Mouse (Mus musculus): ENCODE results near the gene Ostc.

The Ostc gene

DNA sequence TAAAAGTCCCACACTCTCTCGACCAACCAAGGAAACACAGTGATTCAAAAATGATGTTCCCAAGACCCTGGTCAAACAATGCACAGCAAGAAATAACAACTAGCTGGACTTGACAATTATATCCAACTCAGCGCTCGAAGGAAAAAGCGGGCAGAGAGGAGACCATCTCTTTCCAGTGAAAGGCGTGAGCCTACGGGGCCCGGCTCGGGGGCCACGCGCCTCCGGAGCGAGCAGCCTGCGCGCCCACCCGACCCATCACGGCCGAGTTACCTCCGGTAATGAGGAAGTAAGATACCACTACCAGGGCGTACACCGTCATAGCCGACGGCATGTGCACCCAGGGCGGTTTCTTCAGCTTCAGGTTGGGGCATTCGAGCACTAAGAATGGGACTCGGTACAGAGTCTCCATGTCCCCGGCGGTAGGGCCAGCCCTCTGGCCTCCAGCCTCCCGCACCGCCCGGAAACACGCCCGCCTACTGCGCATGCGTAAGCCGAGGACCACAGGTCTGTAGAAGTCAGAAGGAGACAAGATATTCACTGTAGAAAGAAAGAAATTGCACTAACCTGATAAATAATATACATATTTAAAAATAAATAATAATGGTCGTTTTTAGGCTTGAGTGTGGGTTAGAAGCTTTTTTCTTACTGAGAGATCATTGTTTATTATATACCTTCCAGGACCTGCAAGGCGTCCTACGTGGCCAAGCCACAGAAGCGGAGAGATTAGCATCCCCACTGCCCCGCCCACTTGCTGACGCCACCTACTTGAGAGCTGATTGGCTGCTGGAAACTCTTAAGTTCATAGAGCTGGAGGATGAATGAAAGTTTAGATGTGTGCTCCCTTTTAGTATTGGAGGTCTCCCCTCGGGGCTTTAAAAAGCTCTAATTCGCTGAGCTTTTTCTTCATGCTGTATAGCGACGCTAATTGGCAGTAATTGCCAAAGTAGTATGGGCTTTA lies at the start of gene Ostc:
Gene Ostc (minus strand): TSS at position 478 of the 958 bp plus-strand sequence.
- DNase-seq, result peak; percentile 95

DNA sequence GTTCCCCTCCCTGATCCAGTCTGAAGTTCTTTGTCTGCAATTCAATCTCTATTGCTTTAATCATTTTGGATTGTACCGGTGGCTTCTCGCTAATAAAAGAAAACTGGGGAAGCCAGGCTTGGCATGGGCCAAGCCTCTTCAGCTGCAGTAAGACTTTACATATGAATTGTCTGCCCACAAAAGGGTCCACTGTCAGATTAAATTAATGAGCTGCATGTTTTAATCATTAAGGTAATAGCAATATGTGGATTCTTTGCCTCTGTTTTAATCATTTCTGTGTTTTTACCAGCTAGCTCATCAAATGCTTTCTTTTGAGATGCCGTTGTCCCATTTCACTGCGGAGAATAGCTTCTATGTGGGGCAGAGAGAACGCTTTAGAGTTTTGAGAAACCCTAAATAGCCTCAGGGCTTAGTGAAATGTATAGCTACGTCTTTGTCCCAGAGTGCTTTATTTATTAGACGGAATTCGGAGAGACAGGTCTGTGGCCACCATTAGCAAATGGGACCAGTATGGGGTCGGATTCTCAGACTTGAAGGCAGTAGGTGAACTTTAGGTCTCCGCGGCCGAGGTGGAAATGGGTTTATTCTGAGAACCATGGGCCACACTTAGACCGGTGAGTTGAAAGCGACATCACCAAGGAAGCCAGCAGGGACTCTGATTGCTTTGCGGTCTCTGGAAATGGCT lies 49.1 kb upstream of the Ostc start:
- DNase-seq, result no peak

DNA sequence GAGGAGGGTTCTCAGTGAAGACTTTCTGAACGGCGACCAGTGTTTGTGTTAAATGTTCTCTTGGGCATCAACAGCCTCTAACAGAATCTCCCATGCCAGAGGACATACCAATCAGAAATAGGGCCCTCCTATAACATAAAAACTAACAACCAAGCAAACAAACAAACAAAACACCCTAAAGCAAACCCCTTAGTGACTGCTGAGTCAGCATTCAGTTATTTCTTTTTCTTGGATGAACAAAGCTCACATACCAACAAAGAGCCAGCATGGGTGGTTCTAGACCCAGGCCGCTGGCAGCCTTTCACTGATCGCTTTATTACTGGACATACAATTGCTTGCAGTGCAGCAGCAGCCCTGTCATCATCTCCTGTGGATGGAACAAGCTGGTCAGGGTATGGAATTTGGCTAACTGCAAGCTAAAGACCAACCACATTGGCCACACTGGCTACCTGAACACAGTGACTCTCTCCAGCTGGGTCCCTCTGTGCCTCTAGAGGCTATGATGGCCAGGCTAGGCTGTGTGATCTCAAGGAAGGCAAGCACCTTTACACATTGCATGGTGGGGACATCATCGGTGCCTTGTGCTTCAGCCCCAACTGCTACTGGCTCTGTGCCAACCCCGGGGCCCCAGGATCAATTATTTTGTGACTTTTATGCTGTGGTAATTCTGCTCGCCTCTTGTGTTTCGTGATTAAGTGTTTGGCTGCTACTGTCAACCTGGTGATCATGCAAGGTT lies 48.0 kb upstream of the Ostc start:
- no peak for DNase-seq

DNA sequence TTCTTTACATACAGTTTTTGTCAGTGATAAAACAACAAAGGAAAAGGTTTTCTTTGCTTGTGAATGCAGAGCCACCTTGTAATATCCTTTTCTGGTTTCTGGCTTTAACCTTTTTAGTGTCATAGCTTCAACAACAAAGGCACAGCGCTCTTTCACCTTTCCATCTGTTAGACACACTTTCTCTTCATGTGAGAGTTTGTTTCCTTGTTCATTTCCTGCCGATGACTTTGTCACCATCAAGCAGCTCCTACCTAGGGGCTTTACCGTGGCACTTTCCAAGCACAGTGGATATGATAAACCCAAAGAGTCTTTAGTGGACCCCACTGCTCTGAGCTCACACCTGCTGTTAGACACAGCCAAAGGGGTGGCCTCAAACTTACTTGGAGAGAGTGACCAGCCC lies 40.0 kb upstream of the Ostc start:
- DNase-seq, result no peak

DNA sequence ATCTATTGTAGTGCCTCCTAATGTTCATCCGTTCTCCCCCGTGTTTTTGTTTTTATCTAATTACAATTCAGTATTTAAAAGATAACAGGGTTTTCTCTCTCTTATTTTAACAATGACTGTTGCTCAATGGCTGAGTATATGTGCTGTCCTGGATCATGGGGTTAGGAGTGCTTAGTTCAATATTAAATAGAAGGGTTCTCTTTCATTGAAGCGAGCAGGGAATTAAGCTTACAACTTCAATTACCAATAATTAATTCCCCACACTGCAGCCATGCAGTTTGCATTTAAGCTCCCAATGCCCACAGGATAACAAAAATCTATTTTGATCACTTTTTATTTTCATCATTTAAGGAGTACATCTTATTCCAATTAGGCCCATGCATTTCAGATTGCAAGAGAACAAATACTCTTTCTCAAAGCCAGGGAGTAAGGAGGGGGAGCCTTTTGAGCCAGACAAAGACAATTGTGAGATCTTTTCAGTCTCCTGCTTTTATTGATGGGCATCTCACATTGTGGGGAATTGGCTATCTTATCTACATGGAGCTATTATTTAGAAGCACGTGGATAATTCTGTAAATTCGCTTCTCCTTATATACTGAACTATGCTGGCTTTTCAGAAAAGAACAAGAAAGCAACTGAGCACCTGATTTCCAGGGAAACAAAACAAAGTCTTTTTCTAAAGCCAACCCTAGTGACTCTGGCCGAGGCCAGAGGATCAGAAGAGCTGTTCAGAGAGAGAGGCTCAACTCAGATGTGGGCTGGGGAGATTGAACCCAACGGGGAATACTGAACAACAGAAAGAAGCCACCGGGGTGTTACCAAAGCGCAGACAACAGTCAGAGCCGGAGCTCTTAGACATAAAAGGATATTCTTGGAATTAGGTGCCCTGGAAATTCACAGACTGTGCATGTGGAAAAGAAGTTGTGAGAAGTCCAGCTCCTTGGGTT lies 37.7 kb upstream of the Ostc start:
- DNase-seq, result no peak

DNA sequence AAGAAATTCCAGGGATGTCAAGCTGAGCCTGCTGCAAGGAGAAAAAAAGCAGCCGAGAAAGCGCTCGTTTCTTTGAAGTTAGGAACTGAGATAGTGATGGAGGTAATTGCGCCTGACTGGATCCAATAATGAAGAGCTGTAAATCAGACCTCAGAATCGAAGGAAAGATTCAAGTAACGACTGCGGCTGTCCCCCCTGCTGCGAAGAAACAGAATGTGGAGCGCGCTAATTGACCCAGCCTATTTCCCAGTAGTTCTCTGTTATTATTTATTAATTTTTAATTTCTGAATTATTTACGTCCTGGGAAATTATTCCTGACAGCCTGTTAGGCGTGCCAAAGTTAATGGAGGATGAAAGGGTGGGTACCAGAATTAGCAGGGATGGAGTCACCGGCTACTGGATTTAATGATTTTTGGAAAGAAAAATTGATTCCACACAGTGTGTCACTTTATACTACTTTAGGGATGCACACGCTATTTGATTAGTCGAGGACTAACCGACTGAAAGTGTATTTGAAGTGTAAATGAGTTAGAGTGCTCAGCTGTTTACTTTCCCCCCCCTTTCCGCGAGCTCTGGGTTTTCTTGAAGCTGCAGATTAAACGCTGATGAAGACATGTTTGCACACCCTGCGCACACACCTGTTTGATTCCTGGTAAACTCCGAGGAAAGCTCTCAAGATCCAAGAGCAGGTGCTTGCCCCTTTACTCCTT lies 28.6 kb upstream of the Ostc start:
- DNase-seq, result no peak

DNA sequence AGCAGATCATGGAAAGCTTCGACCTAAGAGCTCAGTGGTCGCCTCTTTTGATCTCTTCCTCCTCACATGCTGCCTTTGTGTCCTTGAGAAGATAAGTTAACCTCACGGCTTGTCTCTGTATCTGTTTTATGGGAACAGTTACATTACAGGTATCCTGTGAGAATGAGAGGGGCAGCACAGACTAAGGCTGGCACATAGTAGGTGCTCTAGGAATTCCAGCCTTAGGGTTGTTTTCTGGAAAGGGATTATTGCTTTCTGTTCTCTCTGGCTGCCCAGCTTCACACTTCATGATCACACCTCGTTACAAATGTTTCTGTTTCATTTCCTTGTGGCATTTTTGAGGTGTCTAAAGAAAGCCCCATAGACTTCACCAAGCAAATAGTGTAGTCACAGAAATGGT lies 27.5 kb upstream of the Ostc start:
- no peak for DNase-seq

DNA sequence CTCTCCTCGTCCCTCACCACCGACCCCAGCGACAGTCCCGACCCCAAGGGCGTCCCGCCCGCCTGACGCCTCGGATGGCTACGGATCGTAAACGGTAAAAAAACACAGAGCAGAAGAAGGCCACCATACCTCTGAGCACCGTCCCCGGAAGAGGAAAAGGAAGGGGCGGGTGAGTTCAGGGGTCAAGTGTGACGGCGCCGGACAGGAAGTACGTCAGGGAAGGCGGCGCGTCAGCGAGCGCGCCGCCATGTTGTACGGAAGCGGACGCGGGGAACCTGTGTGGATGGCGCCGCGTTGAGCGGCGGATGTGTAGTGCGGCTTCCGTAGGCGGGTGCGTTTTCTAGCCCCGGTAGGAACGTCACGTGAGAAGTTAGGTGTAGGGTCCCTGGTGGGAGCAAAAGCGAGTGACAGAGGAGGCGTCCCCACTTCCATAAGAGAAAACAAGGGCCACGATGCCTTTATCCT lies 21.0 kb upstream of the Ostc start, which contains the start of gene Rpl34:
Gene Rpl34 (minus strand): TSS at position 210 of the 465 bp plus-strand sequence.
- peak; percentile 94 for DNase-seq

DNA sequence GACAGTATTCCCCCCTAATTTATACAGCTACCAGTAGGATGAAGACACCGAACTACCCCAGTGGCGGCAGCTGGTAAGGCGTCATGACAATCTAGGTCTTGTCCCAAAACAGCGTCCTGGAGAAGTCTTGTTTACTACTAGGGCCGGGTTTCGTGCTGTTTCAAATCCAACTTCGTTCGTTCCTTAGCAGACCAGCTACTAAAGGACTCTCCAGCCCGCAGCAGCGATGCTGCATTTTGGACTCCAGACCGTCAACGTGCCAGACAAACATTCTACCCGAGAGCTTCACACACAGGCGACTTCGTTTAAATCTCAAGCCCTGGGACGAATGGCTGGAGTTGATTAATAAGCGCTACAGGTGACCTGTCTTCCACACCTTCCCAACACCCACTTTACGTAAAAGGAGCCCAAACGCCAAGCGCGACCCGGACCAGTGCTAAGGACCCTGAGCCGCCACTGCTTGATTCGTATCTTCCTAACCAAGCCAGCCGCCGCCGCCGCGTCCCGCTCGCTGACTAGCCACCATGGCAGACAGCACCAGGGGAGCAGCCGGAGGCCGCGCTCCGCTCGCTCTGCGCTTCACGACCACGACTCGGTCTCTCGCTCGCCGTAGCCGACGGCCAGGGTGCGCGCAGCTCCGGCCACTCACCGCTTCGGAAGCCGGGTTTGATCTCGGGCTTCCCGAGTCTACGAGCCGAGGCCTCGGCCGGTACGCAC lies 20.4 kb upstream of the Ostc start:
- DNase-seq, result peak; percentile 51

DNA sequence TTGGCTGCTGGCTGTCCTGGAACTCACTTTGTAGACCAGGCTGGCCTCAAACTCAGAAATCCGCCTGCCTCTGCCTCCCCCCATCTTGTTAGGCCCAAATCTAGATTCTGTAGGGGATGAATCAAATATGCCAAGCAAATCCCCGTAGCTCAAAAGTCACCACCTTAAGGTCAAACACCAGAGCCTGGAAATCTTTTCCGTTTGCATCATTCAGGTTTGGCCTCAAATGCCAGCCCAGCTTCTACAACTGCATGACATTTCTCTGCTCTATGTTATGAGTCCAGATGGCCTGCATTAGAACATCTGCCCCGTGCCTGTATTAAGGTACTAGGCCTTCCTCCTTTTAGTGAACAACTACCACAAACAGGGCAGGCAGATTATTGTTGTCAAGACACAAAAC lies 18.4 kb upstream of the Ostc start:
- DNase-seq, result no peak

DNA sequence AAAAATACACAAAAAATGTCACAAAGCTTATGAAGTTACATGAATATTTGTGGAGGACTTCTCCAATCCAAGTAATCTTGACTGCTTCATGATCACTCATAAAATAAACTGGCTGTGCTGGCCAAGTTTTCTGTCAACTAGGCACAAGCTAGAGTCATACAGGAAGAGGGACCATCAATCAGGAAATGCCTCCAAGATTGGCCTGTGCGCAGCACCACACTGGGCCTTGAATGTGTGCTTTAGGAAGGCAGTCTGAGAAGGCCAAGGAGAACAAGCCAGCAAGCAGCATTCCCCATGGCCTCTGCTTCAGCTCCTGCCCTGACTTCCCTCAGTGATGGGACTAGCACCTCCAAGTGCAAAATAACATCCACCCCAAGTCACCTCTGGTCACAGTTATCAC lies 17.8 kb upstream of the Ostc start:
- DNase-seq, result no peak

DNA sequence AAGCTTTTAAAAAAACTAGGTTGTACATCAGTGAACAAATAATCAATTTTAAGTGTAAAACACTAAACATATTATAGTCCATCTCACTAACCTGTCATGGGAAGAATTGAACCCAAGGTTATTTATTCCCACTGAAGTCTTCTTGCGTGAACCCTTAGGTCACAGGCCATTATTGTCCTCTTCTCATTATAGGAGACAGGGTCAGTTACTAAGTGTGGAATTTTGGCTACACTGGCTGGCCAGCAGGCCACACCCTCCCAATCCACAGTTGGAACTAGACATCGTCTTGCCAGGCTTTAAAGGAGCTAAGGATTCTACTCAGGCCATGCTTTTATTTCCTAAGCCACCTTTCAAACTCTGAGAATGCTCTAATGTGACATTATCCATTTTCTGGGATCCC lies 16.5 kb upstream of the Ostc start:
- DNase-seq, result no peak

DNA sequence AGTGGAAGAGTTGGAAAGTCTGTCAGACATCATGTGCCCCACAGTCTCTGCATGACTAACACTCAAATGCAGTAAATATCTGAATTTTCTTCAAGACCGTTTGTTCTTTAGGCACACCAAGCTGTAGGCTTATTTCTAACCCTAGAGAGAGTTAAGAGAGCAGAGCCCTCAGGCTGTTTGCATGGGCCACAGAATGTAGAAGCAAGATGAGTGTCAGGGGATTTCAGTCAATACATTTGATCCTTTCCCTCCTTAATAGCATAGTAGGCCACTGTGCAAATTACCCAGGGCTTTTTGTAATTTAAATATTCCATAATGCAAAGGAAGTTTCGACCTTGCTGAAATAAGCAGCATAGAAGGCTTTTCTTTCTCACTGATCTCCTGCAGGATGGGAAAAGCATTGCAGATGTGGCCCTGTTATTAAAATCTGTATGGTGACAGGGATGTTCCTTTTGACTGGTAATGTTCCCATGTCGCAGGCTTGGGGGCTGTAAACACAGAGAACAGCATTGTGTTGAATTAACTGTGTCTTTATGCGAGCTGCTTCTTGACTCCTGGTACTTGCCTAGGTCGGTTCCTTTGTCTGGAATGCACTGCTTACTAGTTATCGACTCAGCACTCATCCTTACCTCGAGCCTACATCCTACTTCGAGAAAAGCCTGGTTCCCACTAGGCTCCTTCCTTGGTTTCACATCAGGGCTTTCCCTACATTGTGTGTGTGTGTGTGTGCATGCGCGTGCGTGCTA lies 13.7 kb upstream of the Ostc start:
- no peak for DNase-seq

DNA sequence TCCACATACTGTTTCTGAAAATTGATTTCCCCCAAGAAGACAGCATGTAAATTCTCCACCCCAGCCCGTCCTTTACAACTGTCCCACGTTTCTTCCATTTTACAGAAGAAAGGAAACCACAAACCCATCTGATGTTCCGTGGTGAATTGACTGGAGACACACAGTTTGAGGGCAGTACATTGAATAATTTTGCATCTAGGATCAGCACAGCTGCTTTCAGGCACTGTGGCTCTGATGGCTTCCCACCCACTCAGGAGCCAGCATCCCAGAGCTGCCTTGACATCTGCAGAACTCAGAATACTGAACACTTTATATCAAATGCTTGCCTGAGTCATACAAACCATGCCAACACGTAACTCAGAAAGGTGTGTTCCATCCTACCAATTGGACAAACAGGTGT lies 11.0 kb upstream of the Ostc start:
- no peak for DNase-seq

DNA sequence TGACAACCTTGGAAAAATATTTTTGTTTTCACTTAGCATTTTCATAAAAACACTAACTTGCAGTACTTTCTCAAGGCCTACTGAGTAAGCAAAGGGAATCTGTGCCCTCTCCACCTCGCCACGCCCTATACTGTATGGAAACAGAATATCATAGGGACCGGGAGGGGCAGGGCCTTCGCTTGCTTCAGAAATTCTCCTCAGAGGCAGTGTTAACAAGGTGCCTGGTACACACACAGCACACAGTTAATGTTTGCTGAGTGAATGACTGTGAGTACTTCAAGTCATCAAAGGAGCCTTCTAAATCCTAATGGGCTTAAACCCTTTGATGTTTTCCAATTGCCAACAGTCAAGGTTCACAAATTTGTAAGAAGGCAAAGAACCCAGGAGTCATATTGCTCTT lies 9.6 kb upstream of the Ostc start:
- no peak for DNase-seq

DNA sequence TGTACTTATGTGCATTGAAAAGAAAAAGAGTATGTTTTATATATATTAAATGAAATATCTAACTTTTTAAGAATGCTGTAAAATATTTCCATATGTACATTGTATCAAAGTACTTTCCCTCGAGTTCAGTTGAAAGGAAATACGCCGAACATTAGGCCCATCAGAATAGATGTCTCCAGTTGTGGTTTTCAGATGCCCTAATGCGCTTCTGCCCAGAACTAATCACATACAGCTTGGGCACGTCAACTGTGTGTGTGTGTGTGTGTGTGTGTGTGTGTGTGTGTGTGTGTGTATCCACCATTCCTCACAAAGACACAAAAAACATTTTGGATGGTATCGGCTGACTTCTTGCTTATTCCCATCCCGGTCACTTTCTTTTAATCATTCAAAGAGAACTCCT lies 7.3 kb upstream of the Ostc start:
- no peak for DNase-seq

DNA sequence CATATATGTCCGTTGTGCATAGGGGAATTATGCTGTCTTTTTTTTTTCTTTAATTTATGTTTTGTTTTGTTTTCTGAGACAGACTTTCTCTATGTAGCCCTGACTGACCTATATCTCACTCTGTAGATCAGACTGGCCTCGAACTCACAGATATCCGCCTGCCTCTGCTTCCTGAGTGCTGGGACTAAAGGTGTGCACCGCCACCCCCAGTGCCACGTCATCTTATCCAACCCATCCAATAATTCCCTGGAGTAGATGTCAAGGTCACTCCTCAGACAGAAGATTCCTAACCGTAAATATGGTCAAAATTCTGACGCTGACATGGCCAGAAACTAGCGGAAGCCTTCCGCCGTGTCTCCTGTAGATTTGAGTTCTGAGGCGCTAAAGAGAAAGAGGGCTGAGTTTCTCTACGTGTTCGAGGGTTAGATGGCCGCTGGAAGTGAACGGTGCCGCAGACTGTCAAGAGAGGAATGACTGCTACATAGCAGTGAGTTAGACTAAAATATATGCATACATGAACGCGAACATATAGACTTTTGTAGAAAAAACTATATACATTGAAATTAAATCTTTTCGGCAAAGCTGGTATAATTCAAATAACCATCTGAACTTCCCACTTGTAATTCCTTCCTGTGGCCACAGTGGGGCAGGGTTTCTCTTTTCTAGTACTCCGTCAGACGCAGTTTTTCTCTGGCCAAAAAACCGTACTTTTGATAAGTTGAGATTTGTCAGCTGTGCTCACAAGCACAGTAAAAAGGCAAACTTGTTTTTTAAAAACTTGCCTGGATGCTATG lies 5.7 kb upstream of the Ostc start:
- DNase-seq, result peak; percentile 78

DNA sequence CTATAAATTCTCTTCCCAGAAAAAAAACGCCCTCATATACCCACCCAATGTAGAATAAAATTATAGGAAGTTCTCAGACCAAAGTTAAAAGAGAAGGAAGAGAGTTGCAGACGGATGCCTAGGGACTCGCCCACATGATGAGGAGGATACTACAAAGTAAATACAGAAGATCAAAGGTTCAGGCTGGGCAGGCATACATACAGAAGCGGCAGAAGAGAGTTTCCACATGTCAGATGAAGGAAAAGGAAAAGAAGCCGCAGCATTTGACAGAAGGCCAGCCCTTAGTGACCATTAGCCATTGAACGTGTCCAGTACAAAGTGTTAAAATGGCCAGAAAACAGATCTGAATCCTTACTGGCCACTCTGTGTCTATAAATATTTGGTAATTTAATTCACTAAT lies 3.6 kb upstream of the Ostc start:
- DNase-seq, result no peak

DNA sequence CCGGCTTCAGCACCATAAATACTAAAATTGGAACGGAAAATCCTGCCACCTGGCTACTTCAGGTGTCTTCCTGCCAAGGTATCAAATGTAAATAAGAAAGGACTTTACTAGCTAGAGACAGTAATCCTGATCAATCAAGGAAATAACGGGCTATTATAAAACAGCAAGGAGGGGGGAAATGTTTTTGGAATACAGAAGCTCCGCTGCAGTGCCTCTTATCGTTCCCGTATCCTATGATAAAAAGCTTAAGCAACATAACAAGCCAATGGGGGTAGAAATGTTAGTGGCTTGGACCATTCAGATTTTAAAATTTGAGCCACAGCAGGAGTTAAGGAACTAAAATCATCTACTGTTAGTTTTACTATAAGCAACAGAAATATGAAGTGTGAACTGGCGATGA lies 859 bp upstream of the Ostc start:
- DNase-seq, result no peak
